In the genomic region with DNA sequence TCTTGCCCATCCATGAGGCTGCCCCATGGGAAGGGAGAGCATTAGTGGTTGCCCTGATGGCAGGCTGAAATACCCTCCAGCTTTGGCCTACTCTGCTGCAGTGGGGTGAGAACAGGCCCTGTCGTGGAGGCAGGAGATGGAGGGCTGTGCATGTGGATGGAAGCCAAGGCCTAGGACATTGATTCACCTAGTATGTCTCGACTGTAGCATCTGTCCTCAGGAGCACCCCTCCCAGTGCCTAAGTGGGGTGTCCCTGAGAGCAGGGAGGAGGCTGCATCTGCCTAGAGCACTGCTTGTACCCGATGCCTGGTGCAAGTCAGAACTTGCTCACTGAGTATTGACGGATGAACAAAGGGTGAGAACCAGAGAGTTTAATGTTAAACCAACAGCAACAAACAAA, we compare ENCODE assay signal across 17 mouse cellular contexts. TPM values are rescaled to one million over a fixed set of nuclear protein-coding genes. Genes with fewer than 3 reads are reported as not detected.
DNase-seq lines count a peak whose midpoint lies in the region; ATAC-seq and TF ChIP-seq lines count a peak whose summit lies in the region.
"Had no signal": no experiment of that assay in that cellular context is flagged by ENCODE, and none has a peak within 500 bp of the region (broad histone marks: within the 10 kb centered on the region; RNA-seq: fewer than 3 reads in every experiment).

No protein-coding gene starts in this region.

- no peak overlapping the region for H3K4me3 ChIP-seq in heart, embryonic 13.5 days
- H3K4me3 ChIP-seq in embryonic facial prominence, embryonic 15.5 days (replicated peaks), result no peak overlapping the region
- H3K4me3 ChIP-seq in limb, embryonic 10.5 days, result no peak overlapping the region
- H3K4me3 ChIP-seq in layer of hippocampus, adult 2 months, result no peak overlapping the region
- H3K4me3 ChIP-seq: embryonic facial prominence, embryonic 13.5 days had no signal

- peak; percentile 68 to 73 for DNase-seq in adrenal gland, adult (ENCODE audit: inconsistent age in 2 of 2, low spot score in 1 of 2)
- DNase-seq in adrenal gland, adult 8-10 months, result no peak
- DNase-seq in heart, adult 11 months, result no peak
- no peak for DNase-seq in limb, embryonic 10.5 days (ENCODE audit: low spot score)
- DNase-seq in layer of hippocampus, adult 2 months (ENCODE audit: low spot score in 2 of 2), result no peak
- DNase-seq in embryo, embryonic 10 days (ENCODE audit: low spot score), result no peak
- DNase-seq: cerebellum, adult 11-12 months; cerebellum, postnatal 36 days; heart, postnatal 10 days; kidney, adult 11 months; kidney, postnatal 25 days; lung, embryonic 14.5 days; thymus, postnatal 25 days had no signal

- peaks cover 93% of the 10 kb centered on the region for H3K4me1 ChIP-seq in heart, embryonic 13.5 days
- peaks cover 19% of the 10 kb centered on the region for H3K4me1 ChIP-seq in embryonic facial prominence, embryonic 15.5 days
- H3K4me1 ChIP-seq in limb, embryonic 10.5 days, result peaks cover 42% of the 10 kb centered on the region

- WGBS in heart, embryonic 13.5 days, result 80% methylated on average over 4 of the region's 4 CpGs
- 67% methylated on average over 4 of the region's 4 CpGs for whole genome bisulfite sequencing in embryonic facial prominence, embryonic 15.5 days
- WGBS in limb, embryonic 10.5 days, result 86% methylated on average over 4 of the region's 4 CpGs

- peak overlapping the region; percentile 94; the same call in 1 of the 2 replicates for H3K27ac ChIP-seq in heart, embryonic 13.5 days (replicated peaks)
- peak overlapping the region; percentile 29; the same call in 1 of the 2 replicates for H3K27ac ChIP-seq in embryonic facial prominence, embryonic 15.5 days (replicated peaks)
- peak overlapping the region; percentile 50; the same call in 1 of the 2 replicates for H3K27ac ChIP-seq in limb, embryonic 10.5 days
- H3K27ac ChIP-seq in layer of hippocampus, adult 2 months, result no peak overlapping the region
- H3K27ac ChIP-seq: embryonic facial prominence, embryonic 13.5 days had no signal

- H3K4me2 ChIP-seq in heart, embryonic 13.5 days, result no peak overlapping the region
- H3K4me2 ChIP-seq in embryonic facial prominence, embryonic 15.5 days (replicated peaks), result no peak overlapping the region
- H3K4me2 ChIP-seq: embryonic facial prominence, embryonic 13.5 days; liver, embryonic 11.5 days; lung, embryonic 14.5 days had no signal

- H3K36me3 ChIP-seq in heart, embryonic 13.5 days, result peaks cover 65% of the 10 kb centered on the region
- H3K36me3 ChIP-seq in embryonic facial prominence, embryonic 15.5 days, result peaks cover 60% of the 10 kb centered on the region
- peaks cover 51% of the 10 kb centered on the region for H3K36me3 ChIP-seq in limb, embryonic 10.5 days

- no peaks in the 10 kb centered on the region for H3K27me3 ChIP-seq in heart, embryonic 13.5 days (replicated peaks)
- H3K27me3 ChIP-seq in embryonic facial prominence, embryonic 15.5 days, result no peaks in the 10 kb centered on the region
- no peaks in the 10 kb centered on the region for H3K27me3 ChIP-seq in limb, embryonic 10.5 days (ENCODE audit: low read depth, poor library complexity, severe bottlenecking)
- H3K27me3 ChIP-seq: embryonic facial prominence, embryonic 13.5 days had no signal

- no peak for ATAC-seq in heart, embryonic 13.5 days (ENCODE audit: extremely low read depth, insufficient number of reproducible peaks, low FRiP score, low TSS enrichment)
- ATAC-seq in embryonic facial prominence, embryonic 15.5 days (ENCODE audit: insufficient number of reproducible peaks, low FRiP score, low TSS enrichment, low read depth), result 0 out of 2 replicates have a peak, but pooled peaks have one; percentile 23

- H3K9ac ChIP-seq in heart, embryonic 13.5 days, result peak overlapping the region; percentile 50; the same call in 1 of the 2 replicates
- H3K9ac ChIP-seq in embryonic facial prominence, embryonic 15.5 days, result no peak overlapping the region
- H3K9ac ChIP-seq: embryonic facial prominence, embryonic 13.5 days; lung, embryonic 14.5 days had no signal

- TF ChIP-seq CTCF in layer of hippocampus, adult 2 months (conservative IDR thresholded peaks at IDR 0.05), result no peak

- no peaks in the 10 kb centered on the region for H3K9me3 ChIP-seq in heart, embryonic 13.5 days
- H3K9me3 ChIP-seq in embryonic facial prominence, embryonic 15.5 days (replicated peaks), result no peaks in the 10 kb centered on the region
- no peaks in the 10 kb centered on the region for H3K9me3 ChIP-seq in limb, embryonic 10.5 days (replicated peaks)
- H3K9me3 ChIP-seq: embryonic facial prominence, embryonic 13.5 days had no signal

RNA-seq across cellular contexts. Expression of a gene that starts 39.4 kb away (rescaled TPM):
- total RNA-seq in adrenal gland, adult 8-10 months (2022), result 10 to 100 TPM in 2 of 4 experiments, 1 to 10 TPM in 2; 4.4 to 11.0 (median 7.7) TPM
- 36.3 and 39.4 TPM in 2 replicates for polyA plus RNA-seq in heart, embryonic 13.5 days (2015; fragmentation: Nextera tagmentation; extraction: Ambion mirVana)
- polyA plus RNA-seq in embryonic facial prominence, embryonic 15.5 days (2015; fragmentation: Nextera tagmentation; extraction: Ambion mirVana), result 39.5 and 40.3 TPM in 2 replicates
- polyA plus RNA-seq in limb, embryonic 10.5 days (2016; fragmentation: Nextera tagmentation; extraction: Ambion mirVana), result 57.5 and 62.0 TPM in 2 replicates
- total RNA-seq in layer of hippocampus, adult 2 months (2021), result 100 to 1,000 TPM; 285 to 294 TPM

RNA-seq across cellular contexts. Expression of a gene that starts 54.1 kb away (rescaled TPM):
- total RNA-seq in adrenal gland, adult 8-10 months (2022), result 10 to 100 TPM; 61.9 to 93.4 (median 75.7) TPM
- polyA plus RNA-seq in heart, embryonic 13.5 days (2015; fragmentation: Nextera tagmentation; extraction: Ambion mirVana), result 29.7 and 34.8 TPM in 2 replicates
- 35.5 and 40.6 TPM in 2 replicates for polyA plus RNA-seq in embryonic facial prominence, embryonic 15.5 days (2015; fragmentation: Nextera tagmentation; extraction: Ambion mirVana)
- 29.0 and 38.0 TPM in 2 replicates for polyA plus RNA-seq in limb, embryonic 10.5 days (2016; fragmentation: Nextera tagmentation; extraction: Ambion mirVana)
- total RNA-seq in layer of hippocampus, adult 2 months (2021), result 10 to 100 TPM; 50.5 to 53.1 TPM

Comparison
In these comparisons a context has a peak if more than half of its experiments do, and no peak if none do; other contexts are left out.
1. DNase-seq: peak in adrenal gland, adult (2 of 2); none in adrenal gland, adult 8-10 months (single experiment), heart, adult 11 months (single experiment), limb, embryonic 10.5 days (single experiment), layer of hippocampus, adult 2 months (0 of 2) and embryo, embryonic 10 days (single experiment).